8 mouse cellular contexts compared by ENCODE assay signal in the genomic region with DNA sequence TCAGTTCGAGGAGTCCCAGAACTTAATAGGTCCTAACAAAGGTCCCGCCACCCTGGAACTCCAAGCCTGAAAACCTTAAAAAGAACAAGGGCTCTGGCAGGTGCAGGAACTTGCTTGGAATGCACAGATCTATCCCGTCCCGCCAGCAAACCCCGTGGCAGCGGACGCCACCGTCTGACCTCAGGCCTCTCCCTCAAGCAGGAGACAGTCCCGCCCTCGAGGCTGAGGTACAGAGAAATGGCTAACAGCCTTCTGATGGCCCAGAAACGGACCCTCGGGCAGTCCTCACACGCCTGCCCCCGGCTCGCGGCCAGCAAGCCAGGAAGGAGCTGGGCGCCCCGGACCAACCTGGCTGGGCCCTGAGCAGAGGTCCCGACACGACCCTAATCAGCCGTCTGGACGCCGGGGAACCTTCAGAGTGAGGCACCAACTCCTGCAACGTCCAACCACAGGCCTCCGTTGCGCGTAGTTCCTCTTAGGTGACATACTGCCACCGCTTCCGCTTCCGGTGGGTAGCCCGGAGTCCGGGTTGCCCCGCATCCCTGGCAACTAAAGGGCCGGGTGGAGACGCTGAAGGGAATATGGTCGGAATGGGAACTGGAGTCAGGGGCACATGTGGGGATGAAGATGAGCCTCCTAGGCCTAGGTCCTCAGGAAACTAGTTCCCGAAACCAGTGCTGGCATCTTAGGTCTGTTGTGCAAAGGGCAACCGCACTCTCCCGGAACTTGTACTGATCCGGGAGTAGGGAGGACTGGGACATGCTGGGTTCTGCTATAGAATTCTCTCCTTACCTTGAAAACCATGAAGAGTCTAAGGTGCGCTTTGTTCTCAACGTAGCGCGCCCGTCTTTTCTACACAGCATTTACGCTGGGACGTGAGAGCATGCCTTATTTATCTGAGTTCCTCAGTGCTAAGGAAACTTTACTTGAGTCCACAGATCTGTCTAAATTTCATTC. TPM values are rescaled to one million over a fixed set of nuclear protein-coding genes. Genes with fewer than 3 reads are reported as not detected.
DNase-seq lines count a peak whose midpoint lies in the region; ATAC-seq and TF ChIP-seq lines count a peak whose summit lies in the region.

A gene (minus strand): TSS at position 473 of the 957 bp plus-strand sequence.

- no peak for TF ChIP-seq CTCF in E14TG2a.4 (conservative IDR thresholded peaks at IDR 0.05; ENCODE audit: low read length)

- intact Hi-C loops in heart, postnatal 14 days (cut with DNase I) = no loop called here

- H3K27ac ChIP-seq in forebrain, embryonic 14.5 days (ENCODE audit: low read depth, low read length) = no peak within 1 kb of the TSS
- H3K27ac ChIP-seq in neural tube, embryonic 15.5 days (replicated peaks) = peak within 1 kb of the TSS; percentile 51; the same call in 1 of the 2 replicates

- DNase-seq in cerebellum, adult 11 months = peak; percentile 90
- DNase-seq in forebrain, embryonic 14.5 days (ENCODE audit: low spot score) = peak; percentile 97
- DNase-seq in heart, postnatal 14 days = peak; percentile 90 to 96
- DNase-seq in layer of hippocampus, adult 11-12 months (ENCODE audit: low spot score) = peak; percentile 92
- DNase-seq in lung, adult 18-20 months = peak; percentile 90 to 91
- peak; percentile 93 for DNase-seq in testis, postnatal 14 days (ENCODE audit: low spot score)

- WGBS in forebrain, embryonic 14.5 days = 6% methylated on average over 47 of the region's 47 CpGs
- WGBS in neural tube, embryonic 15.5 days = 6% methylated on average over 47 of the region's 47 CpGs

- H3K4me2 ChIP-seq in forebrain, embryonic 14.5 days (ENCODE audit: low read length) = peak within 1 kb of the TSS; percentile 69
- H3K4me2 ChIP-seq in neural tube, embryonic 15.5 days = peak within 1 kb of the TSS; percentile 66

- H3K4me3 ChIP-seq in E14TG2a.4 (replicated peaks; ENCODE audit: low read length) = peak within 1 kb of the TSS; percentile 97
- H3K4me3 ChIP-seq in forebrain, embryonic 14.5 days (ENCODE audit: low read depth, low read length) = peak within 1 kb of the TSS; percentile 82
- H3K4me3 ChIP-seq in neural tube, embryonic 15.5 days (replicated peaks) = peak within 1 kb of the TSS; percentile 77

- H3K4me1 ChIP-seq in E14TG2a.4 (replicated peaks; ENCODE audit: low read depth, low read length) = peaks cover 15% of the 10 kb centered on the region
- H3K4me1 ChIP-seq in forebrain, embryonic 14.5 days (ENCODE audit: control insufficient read depth, insufficient read depth, low read length) = peaks cover 10% of the 10 kb centered on the region
- H3K4me1 ChIP-seq in neural tube, embryonic 15.5 days = peaks cover 22% of the 10 kb centered on the region

- H3K9ac ChIP-seq in forebrain, embryonic 14.5 days (ENCODE audit: low read length) = peak within 1 kb of the TSS; percentile 85
- peak within 1 kb of the TSS; percentile 80 for H3K9ac ChIP-seq in neural tube, embryonic 15.5 days (replicated peaks)

- no peaks in the 10 kb centered on the region for H3K27me3 ChIP-seq in E14TG2a.4 (ENCODE audit: insufficient read depth, low read length)
- H3K27me3 ChIP-seq in forebrain, embryonic 14.5 days (replicated peaks; ENCODE audit: control insufficient read depth, insufficient read depth, low read length) = no peaks in the 10 kb centered on the region; the same call in 1 of the 2 replicates
- H3K27me3 ChIP-seq in neural tube, embryonic 15.5 days (replicated peaks) = no peaks in the 10 kb centered on the region

- ATAC-seq in forebrain, embryonic 14.5 days = peak; percentile 100
- peak; percentile 99 for ATAC-seq in neural tube, embryonic 15.5 days (ENCODE audit: low FRiP score)

- peaks cover 11% of the 10 kb centered on the region for H3K9me3 ChIP-seq in E14TG2a.4 (ENCODE audit: low read length)
- peaks cover 4% of the 10 kb centered on the region; the same call in 1 of the 2 replicates for H3K9me3 ChIP-seq in forebrain, embryonic 14.5 days (replicated peaks; ENCODE audit: control insufficient read depth, low read length)
- no peaks in the 10 kb centered on the region for H3K9me3 ChIP-seq in neural tube, embryonic 15.5 days (replicated peaks)

- H3K36me3 ChIP-seq in E14TG2a.4 (ENCODE audit: insufficient read depth, low read length) = peaks cover 34% of the 10 kb centered on the region
- H3K36me3 ChIP-seq in forebrain, embryonic 14.5 days (ENCODE audit: control insufficient read depth, insufficient read depth, low read length) = peaks cover 27% of the 10 kb centered on the region
- H3K36me3 ChIP-seq in neural tube, embryonic 15.5 days = peaks cover 26% of the 10 kb centered on the region

RNA-seq across cellular contexts. Expression of the gene that starts here (rescaled TPM):
- 47.5 and 52.2 TPM in 2 replicates for polyA plus RNA-seq in forebrain, embryonic 14.5 days (2014; fragmentation: Nextera tagmentation; extraction: Ambion mirVana)
- 10 to 100 TPM; 58.7 to 63.1 TPM for total RNA-seq in heart, postnatal 14 days (2021)
- 44.4 and 47.2 TPM in 2 replicates for polyA plus RNA-seq in neural tube, embryonic 15.5 days (2015; fragmentation: Nextera tagmentation; extraction: Ambion mirVana)
